Comparison of ENCODE assay signal across 18 mouse cellular contexts in genomic region chr2:115126625-115127369, GRCm38 (mm10).
"Had no signal": no experiment of that assay in that cellular context is flagged by ENCODE, and none has a peak within 500 bp of the region (broad histone marks: within the 10 kb centered on the region; RNA-seq: fewer than 3 reads in every experiment).

No protein-coding gene starts in this region.

- H3K4me1 ChIP-seq: neural tube, embryonic 12.5 days had no signal

- H3K4me2 ChIP-seq: lung, embryonic 14.5 days; midbrain, embryonic 13.5 days; midbrain, embryonic 15.5 days; neural tube, embryonic 12.5 days had no signal

- H3K9me3 ChIP-seq: midbrain, embryonic 10.5 days; midbrain, embryonic 13.5 days; midbrain, embryonic 15.5 days; neural tube, embryonic 12.5 days had no signal

- ATAC-seq: midbrain, embryonic 13.5 days; midbrain, embryonic 15.5 days had no signal

- H3K27ac ChIP-seq: liver, embryonic 14.5 days; midbrain, embryonic 10.5 days; midbrain, embryonic 13.5 days; midbrain, embryonic 15.5 days; neural tube, embryonic 12.5 days had no signal

- H3K4me3 ChIP-seq: midbrain, embryonic 10.5 days; midbrain, embryonic 13.5 days; midbrain, embryonic 15.5 days; myocyte; neural tube, embryonic 12.5 days had no signal

- H3K9ac ChIP-seq: liver, embryonic 14.5 days; lung, embryonic 14.5 days; midbrain, embryonic 13.5 days; midbrain, embryonic 15.5 days; neural tube, embryonic 12.5 days had no signal

- H3K36me3 ChIP-seq: midbrain, embryonic 10.5 days; midbrain, embryonic 13.5 days; midbrain, embryonic 15.5 days; neural tube, embryonic 12.5 days had no signal

- DNase-seq: lung, adult 18-20 months; lung, embryonic 14.5 days; lung, postnatal 10 days; lung, postnatal 4 days; retina, postnatal 1 day; right cerebral cortex, adult 18-20 months; right cerebral cortex, postnatal 25 days; right cerebral cortex, postnatal 4 days; spleen, adult 18-20 months; thymus, adult 18-20 months; thymus, postnatal 14 days; thymus, postnatal 36 days had no signal

- H3K27me3 ChIP-seq: midbrain, embryonic 15.5 days; neural tube, embryonic 12.5 days had no signal
